Mouse (Mus musculus) Muller cell, postnatal 12 days (primary cell): ENCODE results near the gene Wfdc18.

Experiments
- DNase-seq: peaks from one replicate; pipeline ENCODE4 v3.0.0-alpha.2; 2015; ENCODE audit errors: inconsistent ontology term

The Wfdc18 gene

DNA sequence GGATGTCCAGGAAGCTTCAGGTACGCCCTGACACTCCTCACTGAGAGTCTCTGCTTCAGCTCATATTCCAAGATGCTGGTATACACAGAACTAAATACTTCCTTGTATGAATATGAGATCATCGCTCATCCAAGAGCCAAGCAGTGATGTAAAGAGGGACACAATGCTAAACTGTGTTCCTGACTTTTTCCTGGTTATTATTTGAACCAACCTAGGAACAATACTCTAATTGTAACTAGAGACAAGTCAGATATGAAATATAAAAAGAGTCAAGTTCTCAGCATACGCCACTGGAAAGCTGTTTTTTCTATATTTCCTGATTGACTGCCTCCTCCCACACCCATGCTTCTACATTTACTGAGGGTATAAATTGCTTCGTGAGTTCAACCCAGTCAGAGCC lies at the start of gene Wfdc18:
TSS of gene Wfdc18 (plus strand) at position 301 of the 400 bp plus-strand sequence.
- DNase-seq = no peak

DNA sequence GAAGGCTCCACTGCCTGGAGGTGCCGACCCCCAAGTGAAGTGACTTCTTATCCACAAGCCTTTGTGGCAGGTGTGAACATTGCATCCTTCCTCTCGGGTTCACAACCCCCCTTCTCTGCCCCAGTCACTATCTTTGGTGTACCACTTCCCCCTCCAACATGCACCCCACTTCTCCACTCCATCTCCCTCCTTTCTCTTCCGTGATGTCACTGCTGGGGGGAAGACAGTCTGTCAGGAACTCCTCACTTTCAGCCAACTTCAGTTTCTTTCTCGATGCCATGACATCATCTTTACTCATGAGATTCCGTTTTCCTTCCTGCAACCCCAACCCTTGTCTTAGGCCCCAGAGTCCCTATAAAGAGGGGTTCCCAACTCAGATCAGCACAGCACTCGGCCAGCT lies 46.6 kb upstream of the Wfdc18 start, which contains the start of gene Ccl4:
TSS of gene Ccl4 (plus strand) at position 381 of the 400 bp plus-strand sequence.
- DNase-seq = no peak

DNA sequence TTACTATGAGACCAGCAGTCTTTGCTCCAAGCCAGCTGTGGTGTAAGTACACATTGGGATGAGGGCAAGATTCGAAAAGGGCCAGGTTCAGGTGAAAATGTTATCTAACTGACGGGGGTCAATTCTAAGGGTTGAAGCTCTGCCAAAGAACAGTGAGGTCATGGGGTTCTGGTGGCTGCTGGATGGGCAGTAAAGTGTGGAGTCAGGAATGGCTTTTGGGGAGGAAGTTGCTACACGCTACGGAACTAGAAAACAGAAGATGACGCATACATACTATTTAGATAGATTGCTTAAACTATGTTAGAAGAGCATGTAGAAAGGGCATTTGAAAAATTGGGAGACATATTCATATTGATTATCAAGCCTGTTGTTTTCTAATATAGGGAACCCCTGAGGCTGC lies 45.3 kb upstream of the Wfdc18 start:
- DNase-seq = no peak

DNA sequence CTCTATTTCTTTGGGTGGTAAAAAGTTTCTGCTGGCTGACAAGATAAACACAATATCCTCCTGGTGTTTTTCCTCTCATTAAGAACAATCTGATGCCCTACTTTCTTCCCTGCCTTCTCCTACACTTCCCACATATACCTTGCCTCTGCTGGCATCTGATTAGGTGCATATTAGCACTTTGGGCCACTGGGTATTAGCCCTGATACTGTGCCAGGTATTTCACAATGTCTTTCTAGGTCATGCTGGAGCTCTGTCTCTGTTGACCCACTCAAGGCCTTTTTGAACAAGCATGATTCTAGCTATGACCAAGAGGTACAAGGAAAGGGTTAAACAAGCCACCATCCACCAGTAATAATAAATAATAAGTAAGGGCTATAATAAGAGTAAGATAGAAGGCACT lies 37.1 kb upstream of the Wfdc18 start:
- DNase-seq = no peak

DNA sequence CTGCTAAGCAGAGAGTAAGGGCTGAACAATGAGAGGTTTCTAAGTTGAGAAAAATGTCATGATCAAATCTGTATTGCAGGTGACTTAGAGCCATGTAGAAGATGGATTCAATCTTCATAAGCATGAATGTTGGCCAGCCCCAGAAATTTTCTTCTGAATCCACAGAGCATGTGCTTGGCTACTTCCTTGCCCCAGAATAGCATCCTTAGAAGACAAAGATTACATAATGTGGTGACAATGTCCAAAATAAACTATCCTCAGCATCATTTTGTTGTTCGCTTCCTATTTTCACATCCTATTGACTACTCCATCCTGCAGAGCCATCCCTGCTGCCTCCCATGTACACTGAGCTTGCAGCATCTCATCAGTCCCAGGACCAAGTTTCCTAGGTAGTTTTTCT lies 33.1 kb upstream of the Wfdc18 start:
- no peak for DNase-seq

DNA sequence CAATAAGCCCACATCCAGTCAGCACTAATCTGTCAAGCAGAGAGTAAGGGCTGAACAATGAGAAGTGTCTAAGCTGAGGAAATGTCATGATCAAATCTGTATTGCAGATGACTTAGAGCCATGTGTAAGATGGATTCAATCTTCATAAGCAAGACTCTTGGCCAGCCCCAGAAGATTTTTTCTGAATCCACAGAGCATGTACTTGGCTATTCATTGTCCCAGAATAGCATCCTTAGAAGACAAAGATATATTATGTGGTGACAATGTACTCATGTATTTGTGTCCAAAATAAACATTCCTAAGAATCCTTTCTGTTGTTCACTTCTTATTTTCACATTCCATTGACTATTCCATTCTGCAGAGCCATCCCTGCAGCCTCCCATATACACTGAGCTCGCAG lies 18.9 kb upstream of the Wfdc18 start:
- peak; percentile 51 for DNase-seq

DNA sequence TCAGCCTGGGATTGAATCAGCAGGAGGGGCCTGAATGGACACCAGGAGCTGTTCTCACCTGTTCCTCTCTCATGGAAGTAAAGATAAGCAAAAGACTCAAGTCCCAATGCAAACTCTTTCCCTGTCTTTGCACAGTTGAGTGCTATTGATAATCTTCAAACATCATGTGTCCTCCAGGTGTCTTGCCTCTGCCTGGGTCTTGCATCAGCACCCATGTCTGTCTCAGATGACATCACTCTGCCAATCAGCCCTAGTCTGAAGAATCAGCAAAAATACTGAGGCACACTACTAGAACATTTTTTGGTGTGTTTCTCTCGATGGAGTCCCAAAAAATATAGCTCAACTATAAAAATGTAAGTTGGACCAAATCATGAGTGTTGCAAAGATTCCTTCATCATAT lies 16.8 kb upstream of the Wfdc18 start:
- DNase-seq = no peak

DNA sequence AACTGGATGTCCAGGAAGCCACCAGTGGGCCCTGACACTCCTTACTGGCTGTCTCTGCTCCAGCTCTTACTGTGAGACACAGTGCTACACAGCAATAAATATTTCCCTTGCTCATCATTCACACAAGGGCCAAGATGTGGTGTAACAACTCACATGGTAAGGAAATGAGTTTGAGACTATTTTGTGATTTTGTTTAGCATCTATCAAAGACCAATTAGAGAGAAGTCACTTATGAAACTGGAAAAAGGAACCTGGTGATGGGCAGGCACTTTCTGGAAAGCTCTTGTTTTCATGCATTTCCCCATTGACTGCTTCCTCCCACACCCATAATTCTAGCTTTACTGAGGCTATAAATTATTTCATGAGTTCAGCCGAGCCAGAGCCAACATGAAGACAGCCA lies 5.1 kb upstream of the Wfdc18 start, which contains the start of gene Wfdc17:
TSS of gene Wfdc17 (plus strand) at position 287 of the 400 bp plus-strand sequence.
- DNase-seq = no peak

DNA sequence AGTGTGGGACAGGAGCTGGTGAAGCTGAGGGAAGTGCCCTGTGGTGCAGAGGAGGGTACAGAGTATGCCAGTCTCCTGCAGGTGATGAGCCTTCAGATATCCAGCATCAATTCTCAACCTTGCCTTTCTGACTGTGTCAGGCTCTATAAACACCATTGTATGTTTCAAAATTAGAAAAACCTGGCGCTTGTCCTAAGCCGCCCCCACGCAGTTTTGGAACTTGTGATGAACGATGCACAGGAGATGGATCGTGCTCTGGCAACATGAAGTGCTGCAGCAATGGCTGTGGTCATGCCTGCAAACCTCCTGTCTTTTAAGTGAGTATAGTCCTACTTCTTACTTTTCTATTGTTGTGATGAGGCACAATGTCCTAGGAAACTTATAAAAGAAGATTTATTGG lies 868 bp downstream of the Wfdc18 start:
- no peak for DNase-seq

DNA sequence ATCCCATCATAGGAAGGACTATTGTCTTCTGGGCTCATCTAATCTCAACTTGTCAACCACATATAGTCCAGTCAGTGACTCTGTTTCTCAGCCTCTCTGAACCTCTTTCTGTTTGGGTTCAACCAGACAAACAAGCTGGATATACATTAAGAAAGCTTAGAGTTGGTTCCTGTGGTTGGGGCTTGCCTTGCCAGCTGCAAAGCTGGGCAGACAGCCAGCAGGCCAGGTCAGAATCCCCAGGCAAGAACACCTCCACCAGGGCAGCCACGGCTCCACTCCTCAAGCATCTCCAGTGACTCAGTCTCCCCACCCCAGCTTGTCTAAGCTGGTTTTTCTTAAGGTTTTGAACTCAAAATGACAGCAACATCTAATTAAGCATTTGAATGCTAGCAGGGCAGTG lies 3.9 kb downstream of the Wfdc18 start:
- no peak for DNase-seq

DNA sequence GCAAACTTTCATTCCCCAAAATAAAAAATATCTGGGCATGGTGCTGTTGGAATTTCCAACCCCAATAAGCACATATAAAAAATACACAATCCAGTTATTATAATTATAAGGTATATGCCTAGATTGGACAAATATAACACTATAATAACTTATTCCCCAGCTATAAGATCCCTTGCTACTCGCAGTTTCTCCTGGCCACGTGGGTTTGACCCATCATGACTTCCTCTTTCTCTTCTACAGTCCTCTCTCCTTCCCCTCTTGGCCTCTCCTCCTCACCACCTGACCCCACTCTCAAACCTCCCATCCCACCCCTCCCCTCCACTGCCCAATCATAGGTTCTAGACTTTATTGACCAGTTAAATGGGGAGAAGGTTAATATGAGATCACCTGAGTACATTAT lies 5.1 kb downstream of the Wfdc18 start:
- no peak for DNase-seq

DNA sequence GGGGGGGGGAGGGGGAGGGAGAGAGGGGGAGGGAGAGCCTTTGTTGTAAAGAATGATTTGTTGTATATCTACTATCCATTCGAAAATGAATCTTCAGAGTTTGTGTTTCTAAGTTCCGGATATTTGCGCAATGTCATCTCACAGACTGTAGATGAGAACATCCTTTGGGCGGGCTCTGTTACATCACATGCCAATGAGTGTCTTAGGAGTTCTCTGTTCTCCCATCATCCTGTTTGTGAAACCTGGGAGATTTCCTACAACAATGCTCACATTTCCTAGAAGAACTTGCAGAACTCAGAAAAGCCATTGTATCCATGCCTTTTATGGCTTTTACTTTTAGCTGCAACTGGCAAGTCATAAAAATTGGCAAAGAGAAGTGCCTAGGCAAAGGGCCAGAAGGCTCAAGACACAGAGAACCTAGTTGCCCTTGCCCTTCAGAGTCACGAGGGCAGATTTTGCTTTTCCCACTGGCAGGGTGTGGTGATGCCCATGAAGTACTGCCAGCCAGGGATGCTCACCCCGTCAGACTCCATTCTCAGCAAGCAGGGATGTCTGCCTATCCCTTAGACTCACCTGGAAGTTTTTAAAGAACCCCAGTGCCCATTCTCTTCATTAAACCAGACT lies 8.3 kb downstream of the Wfdc18 start:
- DNase-seq = no peak

DNA sequence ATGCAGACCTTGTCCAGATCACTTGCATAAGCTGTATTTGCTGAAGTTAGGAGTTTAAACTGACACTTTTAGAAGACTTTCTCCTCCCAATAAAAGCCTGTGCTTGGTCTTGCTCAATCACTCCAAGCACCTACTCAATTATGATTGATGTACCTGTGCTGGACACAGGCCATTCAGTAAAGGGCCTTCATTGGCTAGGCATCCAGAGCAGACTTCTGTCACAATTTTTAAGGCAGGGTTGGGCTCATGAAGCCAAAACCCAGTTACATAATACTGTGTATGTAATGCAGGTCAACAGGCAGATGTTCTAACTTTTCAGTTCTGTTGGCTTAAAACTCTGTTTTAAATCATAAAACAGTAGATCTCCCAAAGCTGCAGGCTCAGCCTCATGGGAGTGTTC lies 12.0 kb downstream of the Wfdc18 start:
- no peak for DNase-seq

DNA sequence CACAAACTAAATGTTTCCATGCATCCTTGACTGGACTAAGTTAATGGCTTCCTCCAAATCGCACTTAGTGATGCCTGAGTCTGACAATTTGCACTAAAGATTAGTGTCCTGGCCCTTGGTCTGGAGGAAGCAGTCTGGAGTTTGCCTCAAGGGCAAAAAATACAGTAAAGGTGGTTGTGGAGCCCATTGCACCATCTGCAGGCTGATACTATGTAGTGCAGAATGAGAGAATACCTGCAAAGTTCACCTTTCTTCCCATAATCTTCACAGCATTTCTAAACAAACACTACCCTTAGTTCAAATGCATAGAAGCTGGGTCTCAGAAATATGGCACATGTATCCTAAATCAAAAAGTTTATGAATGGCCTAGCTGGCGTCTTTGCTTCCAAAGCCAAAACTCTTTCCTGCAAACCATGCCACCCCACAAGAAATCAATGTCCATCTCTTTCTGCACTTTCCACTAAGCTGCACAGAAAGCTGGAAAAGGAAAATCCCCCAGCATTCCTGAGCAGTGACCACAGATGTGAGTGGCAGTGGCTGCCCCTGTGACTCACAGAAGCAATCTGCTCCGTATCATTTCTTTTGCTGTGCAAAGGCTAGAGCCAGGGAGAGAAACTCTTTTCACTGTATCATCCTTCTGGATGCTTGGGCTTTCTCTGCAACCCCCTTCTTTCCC lies 20.1 kb downstream of the Wfdc18 start:
- DNase-seq = peak; percentile 57

DNA sequence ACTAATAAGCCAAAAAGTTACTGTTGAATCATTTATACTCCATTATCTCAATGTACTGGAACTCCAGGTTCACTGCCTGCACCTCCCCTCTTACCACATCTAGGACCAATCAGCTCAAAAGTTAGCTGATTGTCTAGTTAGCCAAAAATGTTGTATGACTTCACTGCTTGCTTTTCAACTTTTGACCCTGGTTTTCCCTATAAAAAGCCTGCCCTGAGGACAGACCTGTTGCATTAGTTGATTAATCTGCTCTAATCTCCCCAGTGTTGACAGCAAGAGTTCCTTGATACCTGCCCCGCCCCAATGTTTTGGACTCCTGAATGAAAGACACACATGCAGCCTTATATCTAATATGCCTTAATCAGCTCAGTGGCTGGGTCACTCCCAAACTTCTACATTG lies 22.3 kb downstream of the Wfdc18 start:
- DNase-seq = no peak

DNA sequence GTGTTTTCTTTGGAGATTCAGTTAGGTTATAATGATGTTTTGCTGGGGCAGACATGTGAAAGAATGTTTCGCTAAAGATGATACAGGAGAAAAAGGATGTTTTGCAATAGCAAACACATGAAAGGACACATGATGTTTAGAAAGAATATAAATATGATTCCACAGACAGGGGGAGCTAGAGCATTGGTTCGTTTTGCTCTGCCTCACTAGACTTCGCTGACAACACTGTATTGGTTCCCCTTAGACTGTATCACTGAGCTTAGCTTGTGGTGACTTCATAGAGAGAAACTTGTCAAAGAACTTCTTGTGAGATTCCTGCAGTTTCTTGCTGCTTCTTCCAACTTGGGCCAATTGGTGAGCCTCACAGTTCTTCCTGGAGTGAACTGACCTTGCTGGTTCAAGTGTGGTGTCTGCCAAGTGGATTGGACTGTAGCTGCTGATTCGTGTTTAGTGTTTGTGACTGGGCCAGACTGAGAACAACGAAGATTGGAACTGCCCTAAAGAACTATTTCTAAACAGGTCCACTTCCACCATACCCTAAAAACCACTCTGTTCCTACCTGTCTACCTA lies 24.3 kb downstream of the Wfdc18 start:
- no peak for DNase-seq

DNA sequence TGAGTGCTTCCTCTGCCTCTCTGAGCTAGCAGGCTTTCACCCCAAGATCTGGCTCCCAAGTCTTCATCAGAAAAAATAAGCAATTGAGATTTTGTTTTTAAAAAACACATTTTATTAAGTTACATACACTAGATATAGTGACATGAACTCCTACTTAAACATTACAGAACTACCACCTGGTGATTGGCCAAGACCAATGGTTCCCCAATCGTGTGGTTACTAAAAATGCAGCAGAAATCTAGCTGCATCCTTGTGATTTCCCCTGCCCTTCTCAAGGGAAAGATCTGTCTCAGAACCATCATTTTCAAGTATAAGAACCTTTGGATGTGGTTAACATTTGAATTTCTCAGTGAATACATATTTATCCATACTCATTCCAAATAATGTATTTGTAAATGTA lies 25.4 kb downstream of the Wfdc18 start:
- DNase-seq = no peak

DNA sequence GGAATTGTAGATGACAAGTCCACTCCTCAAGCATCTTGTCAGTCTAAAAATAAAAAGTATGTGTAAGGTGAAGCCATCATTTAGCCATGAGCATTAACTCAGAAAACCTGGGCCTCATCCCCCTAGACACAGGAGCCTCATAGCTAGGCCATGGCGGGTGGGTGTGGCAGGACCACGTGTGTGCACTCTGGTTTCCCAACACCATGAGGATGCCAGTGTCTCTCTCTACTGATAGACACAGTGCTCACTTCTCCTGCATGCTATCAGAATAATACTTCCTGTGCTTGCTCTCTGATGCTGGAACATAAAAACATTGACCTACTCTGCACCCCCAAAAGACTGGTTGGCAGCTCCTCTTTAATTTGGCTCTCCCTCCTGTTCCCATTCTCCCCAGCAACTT lies 27.1 kb downstream of the Wfdc18 start:
- DNase-seq = no peak

DNA sequence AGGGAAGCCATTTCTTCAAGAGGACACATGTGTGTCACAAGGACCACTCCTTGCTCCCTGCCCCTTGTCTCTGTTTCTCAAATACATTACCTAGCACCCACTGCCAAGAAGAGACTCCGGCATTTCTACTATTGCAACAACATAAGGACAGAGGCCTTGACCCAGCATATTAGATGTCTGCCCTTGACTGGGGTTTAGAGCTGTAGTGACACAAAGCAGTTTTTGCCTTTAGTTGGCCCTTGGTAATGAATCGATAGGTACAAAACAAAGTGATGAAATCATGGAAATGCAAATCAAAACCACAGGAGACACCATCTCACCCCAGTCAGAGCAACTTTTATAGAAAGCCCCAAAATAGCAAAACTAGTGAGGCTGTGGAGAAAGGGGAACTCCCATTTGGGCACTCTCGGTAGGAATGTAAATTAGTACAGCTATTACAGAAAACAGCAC lies 28.3 kb downstream of the Wfdc18 start:
- no peak for DNase-seq

DNA sequence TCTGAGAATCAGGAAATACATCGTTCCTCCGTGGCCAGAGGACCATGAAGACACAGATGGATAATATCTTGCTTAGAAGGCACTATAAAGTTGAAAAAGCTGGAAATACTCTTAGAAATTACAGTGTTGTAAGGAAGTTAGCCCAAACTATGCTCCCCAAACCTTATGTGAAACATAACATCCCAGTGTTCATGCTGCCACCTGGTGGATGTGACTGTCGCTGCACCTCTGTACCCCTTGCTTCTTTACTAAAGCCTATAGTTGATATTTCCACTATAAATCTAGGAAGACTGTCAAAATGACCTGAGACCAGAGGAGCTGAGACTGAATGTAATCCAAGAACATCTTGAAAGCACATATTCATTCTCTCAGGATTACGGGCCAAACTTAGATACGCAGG lies 30.4 kb downstream of the Wfdc18 start:
- DNase-seq = peak; percentile 29

DNA sequence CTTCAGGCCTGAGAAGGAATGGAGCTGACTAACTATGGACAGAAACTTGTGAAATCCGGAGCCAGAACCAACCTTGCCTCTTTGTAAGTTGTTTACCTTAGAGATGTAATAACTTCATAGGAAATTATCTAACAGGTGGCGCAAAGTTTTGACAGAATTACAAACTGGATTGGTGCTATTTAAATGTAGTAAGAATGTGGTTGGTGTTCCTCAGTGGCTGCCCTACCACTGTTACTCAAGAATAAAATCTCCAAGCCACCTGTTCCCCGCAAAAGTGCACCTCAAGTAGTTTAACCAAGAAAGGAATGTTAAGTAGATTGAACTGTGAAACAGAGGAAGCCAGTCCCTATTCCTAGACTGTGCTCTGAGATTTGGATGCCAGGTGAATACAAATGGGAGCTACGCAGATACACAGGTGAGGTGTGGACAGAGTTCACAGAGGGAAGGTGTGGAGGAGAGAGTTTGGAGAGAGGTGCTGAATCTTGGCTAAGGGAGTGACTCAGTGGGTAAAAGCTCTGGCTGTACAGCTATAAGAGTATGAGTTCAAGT lies 31.7 kb downstream of the Wfdc18 start:
- no peak for DNase-seq

DNA sequence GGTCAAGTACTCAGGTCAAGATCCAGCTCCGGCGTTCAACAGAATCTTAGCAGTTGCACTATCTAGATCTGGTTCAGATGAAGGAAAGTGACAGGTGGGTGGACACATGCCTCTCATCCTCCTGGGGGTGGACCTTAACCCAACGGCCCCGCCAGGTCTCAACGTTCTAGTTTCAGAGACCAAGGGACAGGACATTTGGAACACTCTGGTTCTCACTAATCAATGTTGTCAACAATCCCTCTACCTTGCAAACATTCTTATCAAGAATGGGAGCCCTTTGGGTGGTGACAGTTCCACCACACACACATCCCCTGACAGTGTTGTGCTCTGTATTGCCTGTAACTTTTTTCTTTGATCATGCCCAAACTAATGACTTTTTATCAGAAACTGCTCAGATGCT lies 33.0 kb downstream of the Wfdc18 start:
- no peak for DNase-seq
